Mouse (Mus musculus) spleen, postnatal 36 days (tissue): Measurements from ENCODE around the gene Pex13.
A peak's percentile ranks its signal among the peaks of the same experiment; 100 is the strongest.

Source experiments
- DNase-seq, 2 experiments: peaks; one replicate each; pipeline ENCODE4 v3.0.0; 2022; ENCODE audit warnings: low spot score in 2 of 2, mixed read lengths in 1 of 2

Pex13 gene

GRCm38 (mm10) chr11:23665798-23666501 is at the start of gene Pex13:
Gene Pex13 (minus strand): TSS chr11:23665959.
- DNase-seq: peak; percentile 89 to 92

GRCm38 (mm10) chr11:23712299-23712698 is 46.5 kb upstream of the Pex13 start:
- DNase-seq: no peak

GRCm38 (mm10) chr11:23704604-23705294 is 39.0 kb upstream of the Pex13 start:
- no peak for DNase-seq

- no peak for DNase-seq
Observed at GRCm38 (mm10) chr11:23701831-23702230, 36.1 kb upstream of the Pex13 start.

GRCm38 (mm10) chr11:23699414-23700095 is 33.8 kb upstream of the Pex13 start:
- peak; percentile 30 to 56 for DNase-seq

- DNase-seq: no peak
Observed at GRCm38 (mm10) chr11:23698526-23698925, 32.8 kb upstream of the Pex13 start.

- no peak for DNase-seq
Observed at GRCm38 (mm10) chr11:23695847-23696246, 30.1 kb upstream of the Pex13 start.

- DNase-seq: no peak
Observed at GRCm38 (mm10) chr11:23693286-23693685, 27.5 kb upstream of the Pex13 start.

GRCm38 (mm10) chr11:23688060-23688459 is 22.3 kb upstream of the Pex13 start:
- no peak for DNase-seq

- DNase-seq: no peak
Observed at GRCm38 (mm10) chr11:23686671-23687070, 20.9 kb upstream of the Pex13 start.

GRCm38 (mm10) chr11:23682561-23682960 is 16.8 kb upstream of the Pex13 start:
- DNase-seq: peak; percentile 25 to 38

GRCm38 (mm10) chr11:23680435-23680950 is 14.7 kb upstream of the Pex13 start:
- no peak for DNase-seq

- peak; percentile 60 to 78 for DNase-seq
Observed at GRCm38 (mm10) chr11:23679044-23679642, 13.4 kb upstream of the Pex13 start.

- no peak for DNase-seq
Observed at GRCm38 (mm10) chr11:23676100-23676499, 10.3 kb upstream of the Pex13 start.

GRCm38 (mm10) chr11:23672256-23672749 is 6.5 kb upstream of the Pex13 start:
- no peak for DNase-seq

- DNase-seq: peak in 1 of 2 experiments; percentile 27
Observed at GRCm38 (mm10) chr11:23667128-23667527, 1.4 kb upstream of the Pex13 start.

- no peak for DNase-seq
Observed at GRCm38 (mm10) chr11:23666526-23666925, 767 bp upstream of the Pex13 start.

GRCm38 (mm10) chr11:23665311-23665786 is 410 bp downstream of the Pex13 start, which contains the start of gene Pus10:
Gene Pus10 (plus strand): TSS chr11:23665674.
- DNase-seq: no peak

GRCm38 (mm10) chr11:23664232-23664631 is 1.5 kb downstream of the Pex13 start:
- no peak for DNase-seq

- DNase-seq: no peak
Observed at GRCm38 (mm10) chr11:23657791-23658190, 8.0 kb downstream of the Pex13 start.

- no peak for DNase-seq
Observed at GRCm38 (mm10) chr11:23653666-23654065, 12.1 kb downstream of the Pex13 start.

GRCm38 (mm10) chr11:23647835-23648234 is 17.9 kb downstream of the Pex13 start:
- no peak for DNase-seq
